Mouse (Mus musculus) T-helper 1 cell (primary cell): Measurements from ENCODE around the gene Tmem108.

Experiments used
- in situ Hi-C: fragments of 300-600 bp; cut with MboI, MseI; formaldehyde crosslinking; loops from one replicate; pipeline ENCODE4 v1.15.1; 2025; ENCODE audit warnings: high pct_unique_total_duplicates

Tmem108 gene

DNA sequence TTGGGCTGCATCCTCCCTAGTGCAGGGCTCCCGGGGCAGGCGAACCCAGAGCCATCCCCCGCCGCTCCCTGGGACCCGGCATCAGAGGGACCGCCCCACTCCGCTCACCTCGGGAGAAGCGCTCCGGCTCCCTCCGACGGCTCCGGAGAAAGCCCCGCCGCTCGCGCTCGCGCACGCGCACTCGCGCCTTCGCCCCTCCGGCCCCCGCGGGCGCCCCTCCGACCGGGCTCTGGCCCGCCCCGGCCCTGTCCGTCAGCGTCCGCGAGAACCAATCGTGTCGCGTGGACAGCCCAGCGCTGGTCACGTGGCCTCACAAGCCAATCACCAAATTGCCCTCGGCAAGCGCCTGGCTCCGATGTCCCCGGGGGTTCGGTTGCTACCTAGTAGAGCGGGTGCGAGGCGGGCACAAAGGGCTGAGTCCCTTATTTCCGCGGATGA, at the start of gene Tmem108:
Gene Tmem108, minus strand, starts transcription at position 191 of the 438 bp plus-strand sequence.
- in situ Hi-C loops = no loop called here

- in situ Hi-C loops = no loop called here
Measured at GRCm38 (mm10) chr9:103789029-103789428, 27.4 kb upstream of the Tmem108 start.

DNA sequence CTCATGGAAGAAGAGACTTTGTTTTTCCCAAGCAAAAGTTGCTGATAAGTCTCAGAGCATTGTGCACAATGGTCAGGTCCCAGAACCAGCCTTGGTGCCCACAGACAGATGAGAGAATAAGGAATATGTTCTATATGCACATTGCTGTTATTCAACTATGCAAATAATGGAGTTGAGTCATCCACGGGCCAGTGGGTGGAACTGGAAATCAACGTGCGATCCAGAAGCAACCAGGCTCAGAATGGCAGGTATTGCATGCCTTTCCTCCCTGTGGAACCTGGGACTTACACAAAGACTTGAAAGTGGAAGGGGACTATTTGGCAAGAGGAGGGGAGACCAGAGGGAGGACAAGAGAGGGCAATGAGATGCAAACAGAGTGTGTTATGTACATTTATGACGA, 22.5 kb upstream of the Tmem108 start:
- in situ Hi-C loops = no loop called here

DNA sequence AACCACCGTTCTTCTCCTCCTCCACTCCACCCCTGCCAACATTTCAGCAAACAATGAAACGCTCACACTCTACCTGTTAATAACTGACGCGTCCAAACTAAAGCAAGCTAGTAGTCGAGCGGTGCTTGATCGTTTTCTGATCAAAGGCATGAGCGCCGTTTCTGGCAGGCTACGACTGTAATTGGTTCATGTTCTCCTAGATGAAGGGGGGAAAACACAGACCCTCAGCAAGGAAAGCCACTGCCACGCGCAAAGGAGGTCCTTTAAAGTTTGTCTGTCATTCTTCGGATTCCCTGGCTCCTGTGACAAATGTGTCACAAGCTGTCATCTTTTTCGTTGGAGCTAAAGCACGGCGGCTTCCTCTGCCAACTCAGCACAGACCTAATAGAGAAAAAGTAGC, 21.6 kb upstream of the Tmem108 start:
- in situ Hi-C loops = no loop called here

- in situ Hi-C loops = no loop called here
Measured at GRCm38 (mm10) chr9:103782306-103782705, 20.7 kb upstream of the Tmem108 start.

DNA sequence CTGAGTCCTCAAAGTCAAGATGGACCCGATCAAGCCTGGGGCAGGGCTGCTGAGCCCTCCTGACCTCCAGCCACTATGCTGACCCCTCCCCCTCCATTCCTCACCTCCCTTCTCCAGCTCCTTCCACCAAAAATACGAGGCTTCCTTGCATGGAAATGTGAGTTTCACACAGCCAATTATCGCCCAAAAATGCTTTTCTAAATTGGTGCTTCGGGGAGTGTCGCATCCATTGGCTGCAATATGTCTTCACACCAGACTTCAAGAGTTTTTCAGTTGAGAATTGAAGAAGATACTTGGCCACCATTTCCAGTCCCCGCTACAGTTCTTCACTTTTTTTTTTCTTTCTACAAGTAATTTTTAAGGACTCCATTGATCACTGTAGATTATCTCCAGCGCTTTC, 19.8 kb upstream of the Tmem108 start:
- in situ Hi-C loops = no loop called here

DNA sequence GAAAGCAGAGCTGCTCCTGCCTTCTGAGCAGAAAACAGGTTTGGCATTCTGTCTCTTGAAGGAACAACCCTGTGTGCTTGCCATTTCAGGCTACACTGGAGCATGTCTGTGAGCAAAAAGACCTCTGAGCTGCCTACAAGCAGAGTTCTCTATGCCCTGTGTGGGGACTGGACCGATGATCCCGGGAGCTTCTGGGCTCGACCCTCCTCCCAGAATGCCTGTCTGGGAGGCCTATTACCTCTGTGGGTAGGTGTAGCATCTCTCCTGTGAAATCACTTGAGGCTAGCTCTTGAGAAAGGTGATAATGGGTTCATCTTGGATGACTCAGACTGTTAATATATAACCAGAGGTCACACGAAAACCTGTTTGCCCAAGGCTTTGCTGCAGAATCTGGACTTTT, 19.0 kb upstream of the Tmem108 start:
- in situ Hi-C loops = no loop called here

GRCm38 (mm10) chr9:103778185-103778584, 16.5 kb upstream of the Tmem108 start:
- in situ Hi-C loops = no loop called here

- in situ Hi-C loops = no loop called here
Measured at GRCm38 (mm10) chr9:103761151-103761571, 476 bp downstream of the Tmem108 start.

DNA sequence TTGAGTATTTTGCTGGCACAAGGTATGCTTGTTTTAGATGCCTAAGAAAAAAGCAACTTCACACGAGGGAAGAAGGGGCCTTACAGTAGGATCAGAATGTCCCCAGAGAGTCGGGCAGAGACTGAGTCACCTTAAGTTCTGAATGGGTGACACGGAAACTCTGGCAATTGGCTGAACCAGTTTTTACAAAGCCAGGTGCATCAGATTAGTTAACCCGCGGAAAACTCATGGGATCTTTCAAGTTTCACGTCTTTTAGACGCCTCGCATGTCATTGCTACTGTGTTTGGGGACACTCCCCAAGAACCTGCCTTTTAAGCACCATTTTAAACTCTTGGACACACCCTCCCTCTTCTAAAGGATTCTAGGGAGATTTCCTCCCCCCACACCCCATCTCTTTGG, 1.3 kb downstream of the Tmem108 start:
- in situ Hi-C loops = no loop called here

DNA sequence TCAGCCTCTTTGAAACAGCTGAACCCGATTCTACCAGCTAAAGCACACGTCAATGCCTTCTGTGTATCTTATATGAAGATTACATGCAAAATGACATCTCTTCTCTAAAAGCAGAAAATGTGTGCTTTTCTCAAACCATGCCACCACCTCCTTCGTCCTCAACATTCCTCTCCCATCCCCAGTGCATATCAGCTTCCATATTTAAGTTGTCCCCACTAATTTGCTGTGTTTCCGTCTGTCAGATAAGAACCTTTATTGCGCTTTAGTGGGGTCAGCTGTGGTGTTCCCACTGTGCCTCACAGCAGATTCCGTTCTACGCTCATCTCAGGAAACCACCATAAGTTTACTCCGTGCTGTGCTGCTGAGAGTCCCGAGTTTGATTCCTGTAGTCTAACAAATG, 1.8 kb downstream of the Tmem108 start:
- in situ Hi-C loops = loop anchor here (5.0 kb wide), 2 partner anchors 133 to 273 kb away; no protein-coding TSS in a partner anchor

- in situ Hi-C loops = loop anchor here (5.0 kb wide), 2 partner anchors 132 to 272 kb away; no protein-coding TSS in a partner anchor
Measured at GRCm38 (mm10) chr9:103758930-103759695, 2.5 kb downstream of the Tmem108 start.

DNA sequence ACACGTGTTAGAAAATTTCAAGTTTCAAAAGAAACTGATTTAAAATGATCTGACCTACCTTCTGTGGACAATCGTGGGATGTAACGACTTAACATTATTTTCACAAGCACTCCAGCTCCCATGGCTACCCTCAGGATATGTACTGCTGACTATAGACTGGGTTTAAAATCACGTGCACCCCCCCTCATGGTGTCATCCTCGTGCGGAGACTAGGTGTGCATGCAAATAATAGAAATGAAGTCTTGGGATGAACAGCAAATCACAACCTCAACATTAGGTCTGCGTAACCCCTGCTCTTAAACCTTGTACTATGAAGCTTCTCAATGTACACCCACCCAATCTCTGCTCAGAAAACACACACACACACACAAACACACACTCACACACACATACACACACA, 3.4 kb downstream of the Tmem108 start:
- in situ Hi-C loops = loop anchor here (5.0 kb wide), 2 partner anchors 131 to 271 kb away; no protein-coding TSS in a partner anchor

DNA sequence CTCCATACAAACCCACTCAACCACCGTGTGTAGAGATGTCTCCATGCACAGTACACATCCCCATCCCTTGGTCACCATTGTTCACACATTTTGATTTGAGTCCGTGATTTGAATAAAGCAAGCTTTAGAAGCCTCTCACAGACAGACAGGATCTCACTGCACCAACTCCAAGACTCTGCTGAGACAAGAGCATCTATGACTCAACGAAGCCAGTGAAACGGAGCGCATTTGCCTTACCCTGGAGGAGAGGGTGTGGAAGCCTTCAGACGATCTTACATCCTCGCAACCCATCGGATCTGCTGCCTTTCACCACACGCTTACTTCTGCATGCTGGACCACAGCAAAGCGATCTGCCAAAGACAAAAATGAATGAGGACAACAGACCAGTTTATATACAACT, 9.0 kb downstream of the Tmem108 start:
- in situ Hi-C loops = no loop called here

GRCm38 (mm10) chr9:103751568-103751967, 10.1 kb downstream of the Tmem108 start:
- in situ Hi-C loops = no loop called here

DNA sequence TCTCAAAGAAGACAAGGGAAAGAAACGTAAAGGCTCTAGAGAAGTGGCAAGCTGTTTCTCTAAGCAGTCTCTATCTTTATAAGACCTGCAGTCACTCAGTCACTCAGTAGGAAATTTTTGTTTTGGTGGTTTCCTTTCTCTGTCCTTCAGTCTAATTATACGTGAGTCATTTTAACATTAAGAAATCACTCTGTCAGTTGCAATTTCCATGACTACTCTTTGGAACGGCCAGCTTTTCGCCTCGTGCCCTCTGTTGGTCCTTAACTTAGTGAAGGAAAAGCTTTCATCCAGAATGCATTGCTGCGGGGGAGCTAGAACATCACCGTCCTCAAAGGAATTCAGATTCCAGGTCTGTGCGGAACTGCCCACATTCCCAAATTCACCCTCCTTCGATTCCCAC, 11.1 kb downstream of the Tmem108 start:
- in situ Hi-C loops = no loop called here

DNA sequence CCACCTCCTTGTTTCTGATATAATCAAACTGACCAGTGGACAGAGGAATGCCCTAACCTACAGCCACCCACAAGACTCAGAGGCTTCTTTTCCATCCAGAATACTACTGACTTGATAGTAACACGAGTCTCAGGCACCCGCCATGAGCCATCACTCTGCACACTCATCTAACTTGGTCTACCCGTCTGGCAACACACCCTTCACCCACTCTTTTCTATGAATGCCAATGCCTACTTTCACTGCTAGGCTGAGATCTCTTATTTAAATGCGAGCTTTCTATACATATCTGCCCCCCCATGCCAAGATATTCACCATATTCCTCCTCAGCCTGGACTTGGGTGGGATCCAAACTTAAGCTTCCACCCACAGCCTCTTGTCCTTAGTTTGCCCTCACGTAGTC, 15.0 kb downstream of the Tmem108 start:
- in situ Hi-C loops = no loop called here

- in situ Hi-C loops = no loop called here
Measured at GRCm38 (mm10) chr9:103740145-103740544, 21.5 kb downstream of the Tmem108 start.

DNA sequence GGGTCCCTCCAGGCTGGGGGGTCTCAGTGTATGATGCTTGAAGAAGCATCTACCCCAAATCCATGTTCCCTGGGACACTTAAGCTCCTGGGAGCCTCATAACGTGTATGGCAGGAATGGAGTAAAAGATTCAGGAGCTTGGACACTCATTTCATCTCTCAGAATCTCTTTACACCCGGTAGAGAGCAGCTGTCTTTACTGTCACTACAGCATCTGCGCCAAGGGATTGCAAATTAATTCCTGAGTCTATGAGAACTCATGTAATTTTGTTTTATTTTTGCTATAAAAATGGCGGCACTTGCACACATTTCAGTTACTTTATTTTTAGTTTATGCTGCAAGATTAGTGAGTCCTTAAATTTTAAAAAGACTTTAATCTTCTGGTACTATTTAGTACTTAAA, 22.6 kb downstream of the Tmem108 start:
- in situ Hi-C loops = no loop called here

DNA sequence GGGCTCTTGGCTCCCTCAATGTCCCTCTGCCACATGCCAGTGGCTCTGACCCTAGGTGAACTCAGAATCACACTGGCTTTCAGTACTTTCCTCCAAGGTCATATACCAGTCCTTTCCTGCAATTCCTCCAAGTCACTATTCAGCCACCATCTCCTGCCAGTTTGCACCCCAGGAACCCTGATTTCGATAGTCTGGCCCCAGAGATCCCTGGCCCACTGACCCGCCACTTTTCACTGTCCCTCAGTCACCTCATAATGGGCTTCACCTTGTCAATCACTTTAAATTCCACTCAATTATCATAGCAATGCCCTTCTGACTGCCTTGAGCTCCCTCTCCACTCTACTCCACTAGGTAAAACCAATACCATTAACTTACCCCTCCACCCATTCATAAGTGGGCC, 31.9 kb downstream of the Tmem108 start:
- in situ Hi-C loops = no loop called here

- in situ Hi-C loops = no loop called here
Measured at GRCm38 (mm10) chr9:103726751-103727462, 34.7 kb downstream of the Tmem108 start.

- in situ Hi-C loops = no loop called here
Measured at GRCm38 (mm10) chr9:103725497-103725896, 36.1 kb downstream of the Tmem108 start.

DNA sequence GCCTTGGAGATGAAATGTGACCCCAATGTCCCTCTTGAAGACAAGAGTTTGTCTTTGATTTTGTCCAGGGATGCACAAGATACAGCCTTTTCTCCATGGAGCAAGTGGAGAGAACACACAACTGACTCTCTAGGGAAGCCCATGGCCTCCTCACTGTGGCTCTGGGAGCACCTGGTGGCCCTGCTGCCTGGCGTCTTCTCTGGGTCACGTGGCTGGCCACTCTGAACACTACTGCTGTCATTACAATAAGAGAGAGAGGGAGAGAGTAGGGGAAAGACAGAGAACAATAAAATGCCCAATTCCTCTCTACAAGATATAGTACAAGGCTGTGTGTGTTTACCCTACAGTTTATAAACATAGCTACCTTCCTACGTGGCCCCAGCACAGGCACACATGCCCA, 40.2 kb downstream of the Tmem108 start:
- in situ Hi-C loops = no loop called here
